Mouse (Mus musculus) neutrophil, adult 83 days (primary cell): Measurements from ENCODE around the gene Olfr849. TPM values are rescaled to one million over a fixed set of nuclear protein-coding genes. Genes with fewer than 3 reads are reported as not detected.

Experiments used
- total RNA-seq, 2 experiments: library from RNA; stranded (reverse); gene quantifications; one replicate each; pipeline ENCODE4 v1.2.4; 2023

Gene Olfr849
- total RNA-seq, result not detected

GRCm38 (mm10) chr9:19439966-19440365 lies at the start of gene Olfr849:
Gene Olfr849, plus strand, starts transcription at chr9:19440266.

GRCm38 (mm10) chr9:19478148-19478547 lies 38.1 kb downstream of the Olfr849 start, which contains the start of gene Olfr850:
Gene Olfr850, minus strand, starts transcription at chr9:19478248.

GRCm38 (mm10) chr9:19492995-19493394 lies 52.9 kb downstream of the Olfr849 start, which contains the start of gene Olfr851:
Gene Olfr851, plus strand, starts transcription at chr9:19493295.

Other genes starting within 250 kb of the Olfr849 start
- gene Olfr843, start 188.3 kb upstream of the Olfr849 start, total RNA-seq, result not detected
- not detected for gene Olfr844, start 123.9 kb upstream of the Olfr849 start, total RNA-seq
- not detected for gene Olfr845, start 103.8 kb upstream of the Olfr849 start, total RNA-seq
- gene Olfr846, start 76.3 kb upstream of the Olfr849 start, total RNA-seq, result not detected
- not detected for gene Olfr847, start 61.6 kb upstream of the Olfr849 start, total RNA-seq
- gene Olfr850, start 38.0 kb downstream of the Olfr849 start, total RNA-seq, result not detected
- gene Olfr851, start 53.0 kb downstream of the Olfr849 start, total RNA-seq, result not detected
- not detected for gene Olfr853, start 100.8 kb downstream of the Olfr849 start, total RNA-seq
- gene Olfr854, start 127.1 kb downstream of the Olfr849 start, total RNA-seq, result not detected
- not detected for gene Olfr855, start 142.4 kb downstream of the Olfr849 start, total RNA-seq
- 1 to 10 TPM; 7.5 to 8.6 TPM for gene Zfp317, start 181.8 kb downstream of the Olfr849 start, total RNA-seq